Mouse (Mus musculus): ENCODE results near the gene Gramd4.
A peak's percentile ranks its signal among the peaks of the same experiment; 100 is the strongest.
"Not testable (repeated sequence)": the region's sequence is repeated elsewhere in the genome, so short reads cannot be mapped to it uniquely, and the experiment has no call there.

The Gramd4 gene

GRCm38 (mm10) chr15:86119186-86119585 lies 61.7 kb downstream of the Gramd4 start:
- DNase-seq, result no peak

- no peak for DNase-seq
Observed at GRCm38 (mm10) chr15:86122261-86122949, 64.9 kb downstream of the Gramd4 start.

GRCm38 (mm10) chr15:86123409-86123808 lies 65.9 kb downstream of the Gramd4 start:
- no peak for DNase-seq

GRCm38 (mm10) chr15:86124359-86124758 lies 66.9 kb downstream of the Gramd4 start:
- peak; percentile 56 to 78 for DNase-seq

GRCm38 (mm10) chr15:86129036-86129435 lies 71.5 kb downstream of the Gramd4 start:
- DNase-seq, result no peak

GRCm38 (mm10) chr15:86130657-86131056 lies 73.2 kb downstream of the Gramd4 start:
- DNase-seq, result no peak

- peak; percentile 60 to 80 for DNase-seq
Observed at GRCm38 (mm10) chr15:86134941-86135783, 77.7 kb downstream of the Gramd4 start.

- peak; percentile 45 to 70 for DNase-seq
Observed at GRCm38 (mm10) chr15:86137638-86138037, 80.1 kb downstream of the Gramd4 start.

GRCm38 (mm10) chr15:86140323-86140722 lies 82.8 kb downstream of the Gramd4 start:
- peak in 1 of 2 experiments; percentile 53 for DNase-seq

GRCm38 (mm10) chr15:86144577-86144976 lies 87.1 kb downstream of the Gramd4 start:
- no peak for DNase-seq

- DNase-seq, result no peak
Observed at GRCm38 (mm10) chr15:86145046-86145445, 87.6 kb downstream of the Gramd4 start.

- no peak for DNase-seq
Observed at GRCm38 (mm10) chr15:86146922-86147321, 89.4 kb downstream of the Gramd4 start.

GRCm38 (mm10) chr15:86150593-86150992 lies 93.1 kb downstream of the Gramd4 start:
- no peak for DNase-seq

- DNase-seq, result no peak
Observed at GRCm38 (mm10) chr15:86153481-86153960, 96.0 kb downstream of the Gramd4 start.

GRCm38 (mm10) chr15:86156492-86156891 lies 99.0 kb downstream of the Gramd4 start:
- DNase-seq, result no peak

GRCm38 (mm10) chr15:86159093-86159492 lies 101.6 kb downstream of the Gramd4 start:
- DNase-seq, result no peak

GRCm38 (mm10) chr15:86159719-86160118 lies 102.2 kb downstream of the Gramd4 start:
- DNase-seq, result no peak

GRCm38 (mm10) chr15:86160906-86161305 lies 103.4 kb downstream of the Gramd4 start:
- DNase-seq, result no peak

- DNase-seq, result not testable (repeated sequence)
Observed at GRCm38 (mm10) chr15:86161800-86162199, 104.3 kb downstream of the Gramd4 start.

GRCm38 (mm10) chr15:86164718-86165345 lies 107.3 kb downstream of the Gramd4 start:
- no peak for DNase-seq

- no peak for DNase-seq
Observed at GRCm38 (mm10) chr15:86165811-86166590, 108.5 kb downstream of the Gramd4 start.

GRCm38 (mm10) chr15:86167032-86167655 lies 109.6 kb downstream of the Gramd4 start:
- DNase-seq, result no peak

All from spleen, adult 18-20 months (tissue).